Mouse (Mus musculus): Measurements from ENCODE around the gene Gm45837. TPM values are rescaled to one million over a fixed set of nuclear protein-coding genes. Genes with fewer than 3 reads are reported as not detected.

Gene Gm45837
- polyA plus RNA-seq, 2 experiments = not detected

- H3K36me3 ChIP-seq (replicated peaks; ENCODE audit: control insufficient read depth, insufficient read depth, low read depth) = no peaks in the 10 kb centered on the region
- WGBS (ENCODE audit: insufficient replicate concordance) = 32% methylated on average over 5 of the region's 5 CpGs
- H3K9me3 ChIP-seq (ENCODE audit: control insufficient read depth, low read length) = no peaks in the 10 kb centered on the region
- TF ChIP-seq CTCF (IDR thresholded peaks at IDR 0.05; ENCODE audit: low read depth) (no peak), EP300 (IDR thresholded peaks at IDR 0.05; ENCODE audit: low read depth) (no peak)
- no peak overlapping the region for H3K4me2 ChIP-seq (ENCODE audit: low read depth)
- no peak overlapping the region for H3K27ac ChIP-seq
- no peak overlapping the region for H3K9ac ChIP-seq (replicated peaks)
- no peaks in the 10 kb centered on the region for H3K4me1 ChIP-seq (replicated peaks; ENCODE audit: control insufficient read depth in 2 of 2, insufficient read depth in 2 of 2, low read length in 1 of 2)
- no peak for DNase-seq (ENCODE audit: low read depth in 3 of 3, low spot score in 3 of 3)
- no peaks in the 10 kb centered on the region for H3K27me3 ChIP-seq (ENCODE audit: control insufficient read depth, insufficient read depth, low read length)
- H3K4me3 ChIP-seq (ENCODE audit: insufficient read depth in 1 of 2, low read depth in 2 of 2, low read length in 2 of 2) = no peak overlapping the region
- ATAC-seq (ENCODE audit: insufficient read depth) = no peak
Measured at GRCm38 (mm10) chr7:101540684-101541083, 130.0 kb downstream of the Gm45837 start.

- peak; percentile 15 to 26 (median 22) for DNase-seq (ENCODE audit: low read depth in 3 of 3, low spot score in 3 of 3)
- no peak for ATAC-seq (ENCODE audit: insufficient read depth)
Measured at GRCm38 (mm10) chr7:101541132-101541531, 130.4 kb downstream of the Gm45837 start.

GRCm38 (mm10) chr7:101541734-101542133 is 131.0 kb downstream of the Gm45837 start:
- Histone ChIP-seq H3K27ac (no peak overlapping the region), H3K36me3 (replicated peaks; ENCODE audit: control insufficient read depth, insufficient read depth, low read depth) (no peaks in the 10 kb centered on the region), H3K27me3 (ENCODE audit: control insufficient read depth, insufficient read depth, low read length) (no peaks in the 10 kb centered on the region), H3K4me3 (ENCODE audit: insufficient read depth in 1 of 2, low read depth in 2 of 2, low read length in 2 of 2) (no peak overlapping the region), H3K9me3 (ENCODE audit: control insufficient read depth, low read length) (no peaks in the 10 kb centered on the region), H3K4me2 (ENCODE audit: low read depth) (no peak overlapping the region), H3K4me1 (replicated peaks; ENCODE audit: control insufficient read depth in 2 of 2, insufficient read depth in 2 of 2, low read length in 1 of 2) (no peaks in the 10 kb centered on the region), H3K9ac (replicated peaks) (no peak overlapping the region)
- ATAC-seq (ENCODE audit: insufficient read depth) = no peak
- TF ChIP-seq CTCF (IDR thresholded peaks at IDR 0.05; ENCODE audit: low read depth) (no peak), EP300 (IDR thresholded peaks at IDR 0.05; ENCODE audit: low read depth) (no peak)
- WGBS (ENCODE audit: insufficient replicate concordance) = 68% methylated on average over 10 of the region's 10 CpGs
- no peak for DNase-seq (ENCODE audit: low read depth in 3 of 3, low spot score in 3 of 3)

More at GRCm38 (mm10) chr7:101541132-101541531, 130.4 kb downstream of the Gm45837 start:
- 4% methylated on average over 11 of the region's 11 CpGs for WGBS (ENCODE audit: insufficient replicate concordance)
- Histone ChIP-seq H3K4me1 (replicated peaks; ENCODE audit: control insufficient read depth in 2 of 2, insufficient read depth in 2 of 2, low read length in 1 of 2) (no peaks in the 10 kb centered on the region), H3K36me3 (replicated peaks; ENCODE audit: control insufficient read depth, insufficient read depth, low read depth) (no peaks in the 10 kb centered on the region), H3K27ac (no peak overlapping the region), H3K9ac (replicated peaks) (no peak overlapping the region), H3K9me3 (ENCODE audit: control insufficient read depth, low read length) (no peaks in the 10 kb centered on the region), H3K27me3 (ENCODE audit: control insufficient read depth, insufficient read depth, low read length) (no peaks in the 10 kb centered on the region), H3K4me3 (ENCODE audit: insufficient read depth in 1 of 2, low read depth in 2 of 2, low read length in 2 of 2) (no peak overlapping the region), H3K4me2 (ENCODE audit: low read depth) (no peak overlapping the region)
- TF ChIP-seq EP300 (IDR thresholded peaks at IDR 0.05; ENCODE audit: low read depth) (no peak), CTCF (IDR thresholded peaks at IDR 0.05; ENCODE audit: low read depth) (peak; percentile 66)

GRCm38 (mm10) chr7:101547651-101548050 is 137.0 kb downstream of the Gm45837 start:
- TF ChIP-seq EP300 (IDR thresholded peaks at IDR 0.05; ENCODE audit: low read depth) (no peak), CTCF (IDR thresholded peaks at IDR 0.05; ENCODE audit: low read depth) (no peak)
- Histone ChIP-seq H3K9me3 (ENCODE audit: control insufficient read depth, low read length) (no peaks in the 10 kb centered on the region), H3K9ac (replicated peaks) (no peak overlapping the region), H3K27me3 (ENCODE audit: control insufficient read depth, insufficient read depth, low read length) (no peaks in the 10 kb centered on the region), H3K27ac (no peak overlapping the region), H3K4me3 (ENCODE audit: insufficient read depth in 1 of 2, low read depth in 2 of 2, low read length in 2 of 2) (no peak overlapping the region), H3K4me1 (replicated peaks; ENCODE audit: control insufficient read depth in 2 of 2, insufficient read depth in 2 of 2, low read length in 1 of 2) (peaks cover 0 to 4% of the 10 kb centered on the region in 2 experiments; a peak in 1 of 4 replicates), H3K4me2 (ENCODE audit: low read depth) (no peak overlapping the region), H3K36me3 (replicated peaks; ENCODE audit: control insufficient read depth, insufficient read depth, low read depth) (no peaks in the 10 kb centered on the region)
- ATAC-seq (ENCODE audit: insufficient read depth) (no peak), DNase-seq (ENCODE audit: low read depth in 3 of 3, low spot score in 3 of 3) (no peak)
- WGBS (ENCODE audit: insufficient replicate concordance) = 41% methylated on average over 3 of the region's 3 CpGs

GRCm38 (mm10) chr7:101549266-101549665 is 138.6 kb downstream of the Gm45837 start:
- no peak overlapping the region for H3K4me2 ChIP-seq (ENCODE audit: low read depth)
- H3K27ac ChIP-seq = no peak overlapping the region
- no peak for ATAC-seq (ENCODE audit: insufficient read depth)
- peaks cover 0 to 4% of the 10 kb centered on the region in 2 experiments; a peak in 1 of 4 replicates for H3K4me1 ChIP-seq (replicated peaks; ENCODE audit: control insufficient read depth in 2 of 2, insufficient read depth in 2 of 2, low read length in 1 of 2)
- no peaks in the 10 kb centered on the region for H3K36me3 ChIP-seq (replicated peaks; ENCODE audit: control insufficient read depth, insufficient read depth, low read depth)
- no peak for TF ChIP-seq EP300 (IDR thresholded peaks at IDR 0.05; ENCODE audit: low read depth)
- no peak for TF ChIP-seq CTCF (IDR thresholded peaks at IDR 0.05; ENCODE audit: low read depth)
- H3K4me3 ChIP-seq (ENCODE audit: insufficient read depth in 1 of 2, low read depth in 2 of 2, low read length in 2 of 2) = no peak overlapping the region
- no peaks in the 10 kb centered on the region for H3K27me3 ChIP-seq (ENCODE audit: control insufficient read depth, insufficient read depth, low read length)
- no peaks in the 10 kb centered on the region for H3K9me3 ChIP-seq (ENCODE audit: control insufficient read depth, low read length)
- DNase-seq (ENCODE audit: low read depth in 3 of 3, low spot score in 3 of 3) = no peak
- 79% methylated on average over 3 of the region's 3 CpGs for WGBS (ENCODE audit: insufficient replicate concordance)
- no peak overlapping the region for H3K9ac ChIP-seq (replicated peaks)

Data from liver, embryonic 14.5 days (tissue).